Mouse (Mus musculus) stomach, embryonic 16.5 days (tissue): ENCODE measurements around the gene Gnat1. TPM values are rescaled to one million over a fixed set of nuclear protein-coding genes. Genes with fewer than 3 reads are reported as not detected.
A peak's percentile ranks its signal among the peaks of the same experiment; 100 is the strongest.

Source experiments
- ATAC-seq: fragments of 200-750 bp; cut with Nextera tagmentation; 2 replicates; pipeline ENCODE4 v1.8.0; 2017; ENCODE audit warnings: moderate number of reproducible peaks, moderate TSS enrichment; ENCODE audit not compliant: insufficient read depth, low FRiP score
- H3K27ac ChIP-seq: fragments of 300-500 bp; sonication (generic); 2 replicates; pipeline ENCODE4 v1.5.1; 2014; ENCODE audit warnings: low read length
- H3K27me3 ChIP-seq: fragments of 300-500 bp; sonication (generic); 2 replicates; pipeline ENCODE4 v1.6.1; 2014; ENCODE audit warnings: low read length, control low read depth, mixed read lengths; ENCODE audit not compliant: control insufficient read depth, insufficient read depth
- H3K36me3 ChIP-seq: fragments of 300-500 bp; sonication (generic); 2 replicates; pipeline ENCODE4 v1.6.1; 2014; ENCODE audit warnings: low read length; ENCODE audit not compliant: control insufficient read depth, insufficient read depth
- H3K4me1 ChIP-seq: fragments of 300-500 bp; sonication (generic); 2 replicates; pipeline ENCODE4 v1.6.1; 2014; ENCODE audit warnings: low read length, control low read depth, mixed read lengths; ENCODE audit not compliant: control insufficient read depth, insufficient read depth
- H3K4me2 ChIP-seq: fragments of 300-500 bp; sonication (generic); 2 replicates; pipeline ENCODE4 v1.6.1; 2014; ENCODE audit warnings: low read depth, low read length, mixed read lengths
- H3K4me3 ChIP-seq: fragments of 300-500 bp; sonication (generic); replicated peaks from 2 replicates; pipeline ENCODE4 v1.5.1; 2014; ENCODE audit warnings: mild to moderate bottlenecking, low read length
- H3K9ac ChIP-seq: fragments of 300-500 bp; sonication (generic); 2 replicates; pipeline ENCODE4 v1.6.1; 2014; ENCODE audit warnings: low read length
- H3K9me3 ChIP-seq: fragments of 300-500 bp; sonication (generic); replicated peaks from 2 replicates; pipeline ENCODE4 v1.6.1; 2016; ENCODE audit warnings: low read length, control low read depth; ENCODE audit not compliant: control insufficient read depth
- WGBS: fragments of 180-500 bp; shearing (Covaris S2); extraction: QIAGEN DNeasy Blood & Tissue Kit; methylation state at CpG from one replicate; pipeline ENCODE4 v1.1.7; 2014; 5-methylcytosine and 5-hydroxymethylcytosine counted together
- polyA plus RNA-seq: library from polyadenylated mRNA; unstranded; fragments of >200 nt; fragmentation: Nextera tagmentation; extraction: Ambion mirVana; gene quantifications from 2 replicates; pipeline ENCODE4 v1.2.1, GENCODE M21; 2015

Gene Gnat1
- polyA plus RNA-seq, 1 experiment from 2014 or later, result 2.0 TPM

DNA sequence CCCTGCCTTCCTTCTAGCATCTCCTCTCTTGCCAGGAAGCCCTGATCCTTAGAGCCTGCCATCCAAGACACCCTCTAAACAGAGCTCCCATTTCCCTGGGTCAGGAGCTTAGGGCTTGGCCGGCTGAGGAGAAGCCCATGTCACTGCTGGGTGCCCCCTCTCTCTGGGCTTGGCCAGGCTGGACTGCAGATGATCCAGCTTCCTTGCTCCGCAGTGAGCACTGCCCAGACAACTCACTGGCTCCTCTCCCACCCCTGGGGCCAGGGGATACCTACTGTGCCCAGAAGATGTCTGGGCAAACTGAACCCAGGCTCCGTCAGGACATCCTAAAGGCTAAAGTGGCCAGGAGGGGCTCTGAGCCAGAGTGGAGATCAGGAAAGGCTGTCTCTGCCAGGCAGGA lies 19.6 kb downstream of the Gnat1 start:
- no peaks in the 10 kb centered on the region for H3K9me3 ChIP-seq
- H3K27ac ChIP-seq, result no peak overlapping the region; the same call in 1 of the 2 replicates
- no peaks in the 10 kb centered on the region for H3K36me3 ChIP-seq
- WGBS, result 83% methylated on average over 3 of the region's 3 CpGs
- peaks cover 2% of the 10 kb centered on the region; the same call in 1 of the 2 replicates for H3K27me3 ChIP-seq
- H3K4me3 ChIP-seq, result no peak overlapping the region
- H3K4me1 ChIP-seq, result no peaks in the 10 kb centered on the region
- ATAC-seq, result no peak
- no peak overlapping the region for H3K4me2 ChIP-seq
- peak overlapping the region; percentile 26 for H3K9ac ChIP-seq

DNA sequence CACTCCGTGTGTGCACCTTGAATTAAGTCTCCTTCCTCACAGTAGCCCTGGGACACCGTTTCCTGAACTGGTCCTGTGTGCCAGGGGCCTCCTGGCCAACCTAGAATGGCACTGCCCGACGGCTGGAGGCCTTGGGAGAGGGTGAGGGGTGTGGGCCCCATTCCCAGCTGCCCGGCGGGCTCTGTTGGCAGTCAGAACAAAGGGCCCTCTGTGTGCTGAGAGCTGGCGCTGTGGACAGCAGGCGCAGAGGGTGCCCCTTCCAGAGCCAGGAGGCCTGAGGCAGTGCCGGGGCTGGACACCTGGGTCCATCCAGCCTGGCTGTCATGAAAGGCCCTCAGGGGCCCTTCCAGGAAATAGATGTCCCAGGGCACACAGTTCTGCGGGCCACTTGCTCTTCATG lies 20.0 kb downstream of the Gnat1 start:
- Histone ChIP-seq H3K4me1 (no peaks in the 10 kb centered on the region), H3K4me2 (no peak overlapping the region), H3K9ac (peak overlapping the region; percentile 26; the same call in 1 of the 2 replicates), H3K27ac (no peak overlapping the region), H3K4me3 (no peak overlapping the region), H3K36me3 (no peaks in the 10 kb centered on the region), H3K27me3 (no peaks in the 10 kb centered on the region), H3K9me3 (no peaks in the 10 kb centered on the region)
- peak; percentile 19; the same call in 1 of the 2 replicates for ATAC-seq
- 82% methylated on average over 10 of the region's 10 CpGs for WGBS

DNA sequence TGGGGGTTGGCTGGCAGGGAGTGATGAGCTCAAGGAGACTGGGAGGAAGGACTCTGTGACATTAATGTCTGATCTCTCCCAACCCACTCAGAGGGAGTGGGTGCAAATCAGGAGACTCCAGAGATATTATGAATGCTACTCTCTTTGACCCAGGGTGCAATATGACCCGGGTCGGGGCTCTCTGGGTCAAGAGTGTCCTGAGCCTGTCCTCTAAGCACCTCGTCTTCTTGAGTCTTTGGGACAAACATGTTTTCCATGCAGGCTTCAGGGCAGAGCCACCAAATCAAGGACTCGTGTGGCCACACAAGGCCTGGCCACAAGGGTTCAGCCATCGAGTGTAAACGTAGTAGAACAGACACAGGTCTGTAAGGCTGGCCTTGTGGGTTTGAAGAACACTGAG lies 21.4 kb downstream of the Gnat1 start:
- WGBS, result 81% methylated on average over 6 of the region's 6 CpGs
- ATAC-seq, result no peak
- Histone ChIP-seq H3K9ac (no peak overlapping the region), H3K4me1 (no peaks in the 10 kb centered on the region), H3K4me3 (no peak overlapping the region), H3K27ac (no peak overlapping the region), H3K9me3 (no peaks in the 10 kb centered on the region), H3K27me3 (no peaks in the 10 kb centered on the region), H3K4me2 (no peak overlapping the region), H3K36me3 (no peaks in the 10 kb centered on the region)

DNA sequence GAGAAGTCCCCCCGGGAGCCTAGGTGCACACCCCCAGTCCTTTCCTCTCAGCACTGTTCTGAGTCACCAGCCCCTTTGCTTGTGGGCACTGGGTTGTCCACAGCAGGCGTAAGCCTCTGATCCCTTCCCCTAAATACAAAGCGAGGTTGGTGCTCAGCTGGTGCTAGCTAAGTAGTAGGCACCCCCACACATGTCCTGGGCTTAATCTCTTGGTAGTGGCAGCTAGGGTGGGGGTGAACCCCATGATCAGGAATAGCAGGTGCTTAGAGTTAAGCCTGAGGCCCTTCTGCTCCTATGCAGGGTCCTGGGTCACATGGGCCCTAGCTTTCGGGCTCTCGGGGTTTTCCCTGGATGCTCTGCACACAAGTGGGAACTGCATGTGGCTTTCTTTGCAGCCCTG lies 22.4 kb downstream of the Gnat1 start:
- Histone ChIP-seq H3K9me3 (no peaks in the 10 kb centered on the region), H3K4me3 (no peak overlapping the region), H3K4me1 (no peaks in the 10 kb centered on the region), H3K27me3 (no peaks in the 10 kb centered on the region), H3K9ac (no peak overlapping the region), H3K4me2 (no peak overlapping the region), H3K27ac (no peak overlapping the region), H3K36me3 (no peaks in the 10 kb centered on the region)
- no peak for ATAC-seq
- 84% methylated on average over 5 of the region's 5 CpGs for WGBS

GRCm38 (mm10) chr9:107654585-107654984 lies 24.9 kb downstream of the Gnat1 start:
- Histone ChIP-seq H3K9me3 (no peaks in the 10 kb centered on the region), H3K4me3 (no peak overlapping the region), H3K36me3 (no peaks in the 10 kb centered on the region), H3K4me2 (no peak overlapping the region), H3K4me1 (peaks cover 4% of the 10 kb centered on the region; the same call in 1 of the 2 replicates), H3K9ac (no peak overlapping the region), H3K27me3 (no peaks in the 10 kb centered on the region), H3K27ac (no peak overlapping the region)
- ATAC-seq, result no peak
- WGBS, result 66% methylated on average over 4 of the region's 4 CpGs

DNA sequence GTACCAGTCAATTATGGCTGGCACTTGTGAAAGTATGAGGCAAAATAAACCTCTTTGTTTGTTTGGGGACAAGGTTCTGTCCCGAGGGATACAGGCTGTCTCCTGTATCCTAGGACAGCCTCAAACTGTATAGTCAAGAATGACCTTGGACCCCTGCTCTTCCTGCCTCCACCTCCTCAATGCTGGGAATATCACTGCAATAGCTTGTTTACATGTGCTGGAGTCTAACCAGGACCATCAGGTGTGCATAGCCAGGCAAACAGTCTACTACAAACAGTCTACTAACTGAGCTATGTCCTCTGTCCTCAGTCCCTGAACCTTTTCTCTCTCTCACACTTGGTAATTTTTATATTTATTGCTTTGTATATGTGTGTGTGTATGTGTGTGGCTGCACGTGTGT lies 26.0 kb downstream of the Gnat1 start:
- Histone ChIP-seq H3K4me2 (no peak overlapping the region), H3K4me3 (no peak overlapping the region), H3K36me3 (no peaks in the 10 kb centered on the region), H3K27me3 (no peaks in the 10 kb centered on the region), H3K9me3 (no peaks in the 10 kb centered on the region), H3K9ac (no peak overlapping the region), H3K4me1 (peaks cover 4% of the 10 kb centered on the region; the same call in 1 of the 2 replicates), H3K27ac (no peak overlapping the region)
- ATAC-seq, result no peak
- WGBS, result 74% methylated on average over 2 of the region's 2 CpGs

DNA sequence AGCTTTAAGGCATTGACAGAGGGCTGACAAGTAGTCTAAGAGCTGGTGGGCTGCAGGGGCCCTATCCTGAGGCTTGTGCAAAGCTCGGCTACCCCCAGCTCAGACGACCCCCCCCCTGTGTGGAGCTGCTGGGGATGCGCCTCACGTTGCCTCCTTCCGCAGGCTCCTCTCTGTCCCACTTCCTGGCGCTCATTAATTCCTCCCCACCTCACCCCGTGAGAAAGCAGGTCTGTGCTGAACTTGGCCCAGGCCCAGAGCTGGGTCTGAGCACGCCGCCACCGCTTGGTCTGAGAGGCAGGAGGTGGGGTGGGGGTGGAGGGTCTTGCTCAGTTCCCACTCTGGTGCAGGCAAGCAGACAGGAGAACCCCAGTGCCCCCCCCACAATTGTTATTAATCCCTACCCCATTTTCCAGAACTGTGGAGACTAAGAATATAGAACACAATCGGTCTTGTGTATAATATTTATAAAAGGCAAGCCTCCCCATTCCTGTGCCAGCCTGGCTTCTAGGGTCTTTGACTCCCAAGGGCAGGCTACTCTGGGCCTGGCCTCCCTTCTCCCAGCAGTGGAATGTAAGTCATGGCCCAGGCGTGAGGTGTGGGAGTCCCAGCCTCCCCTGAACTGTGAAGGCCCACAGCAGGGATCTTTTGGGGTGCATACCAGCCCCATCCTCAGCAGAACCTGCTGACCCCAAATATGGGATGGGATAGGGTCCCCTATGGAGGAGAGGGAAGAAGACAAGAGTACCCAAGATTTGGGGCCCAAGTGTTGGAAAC lies 28.6 kb downstream of the Gnat1 start:
- peak; percentile 30; the same call in 1 of the 2 replicates for ATAC-seq
- Histone ChIP-seq H3K9me3 (no peaks in the 10 kb centered on the region), H3K27me3 (no peaks in the 10 kb centered on the region), H3K36me3 (no peaks in the 10 kb centered on the region), H3K4me1 (peaks cover 4% of the 10 kb centered on the region; the same call in 1 of the 2 replicates), H3K4me2 (no peak overlapping the region), H3K9ac (peak overlapping the region; percentile 21; the same call in 1 of the 2 replicates), H3K27ac (no peak overlapping the region), H3K4me3 (no peak overlapping the region)
- whole genome bisulfite sequencing, result 37% methylated on average over 12 of the region's 12 CpGs

GRCm38 (mm10) chr9:107650225-107650624 lies 29.3 kb downstream of the Gnat1 start:
- 68% methylated on average over 7 of the region's 7 CpGs for WGBS
- no peak for ATAC-seq

DNA sequence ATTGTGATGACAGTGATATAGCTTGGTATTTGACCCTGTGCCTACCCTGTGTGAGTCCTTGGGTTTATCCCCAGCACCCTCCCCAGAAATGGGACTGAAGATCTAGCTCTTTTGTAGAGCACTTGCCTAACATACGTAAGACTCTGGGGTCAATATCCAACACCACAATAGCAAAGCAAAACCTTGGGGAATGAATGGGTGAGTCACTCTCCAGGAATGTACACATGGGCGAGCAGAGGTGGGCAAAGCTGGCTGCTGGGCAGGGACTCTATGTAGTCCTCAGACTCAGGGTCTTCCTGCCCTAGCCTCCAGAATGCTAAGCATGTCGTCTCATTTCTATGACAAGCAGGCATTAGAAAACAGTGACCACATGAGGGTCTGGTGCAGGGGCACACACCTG lies 30.7 kb downstream of the Gnat1 start:
- H3K36me3 ChIP-seq, result no peaks in the 10 kb centered on the region
- no peak overlapping the region for H3K9ac ChIP-seq
- WGBS, result 45% methylated on average over 3 of the region's 3 CpGs
- no peak for ATAC-seq
- H3K27me3 ChIP-seq, result no peaks in the 10 kb centered on the region
- H3K4me1 ChIP-seq, result peaks cover 15% of the 10 kb centered on the region
- no peaks in the 10 kb centered on the region for H3K9me3 ChIP-seq
- H3K27ac ChIP-seq, result no peak overlapping the region
- H3K4me3 ChIP-seq, result no peak overlapping the region
- no peak overlapping the region for H3K4me2 ChIP-seq

More at GRCm38 (mm10) chr9:107650225-107650624, 29.3 kb downstream of the Gnat1 start:
- Histone ChIP-seq H3K9ac (0 out of 2 replicates have a peak overlapping the region, but pooled peaks have one; percentile 5), H3K27ac (no peak overlapping the region), H3K4me1 (peaks cover 7% of the 10 kb centered on the region), H3K36me3 (no peaks in the 10 kb centered on the region), H3K27me3 (no peaks in the 10 kb centered on the region), H3K4me3 (no peak overlapping the region), H3K9me3 (no peaks in the 10 kb centered on the region), H3K4me2 (no peak overlapping the region)
